Mouse (Mus musculus): Measurements from ENCODE around the gene 3110082I17Rik.

GRCm38 (mm10) chr5:139364911-139365571, 95.3 kb downstream of the 3110082I17Rik start:
- TF ChIP-seq POLR2A (IDR thresholded peaks at IDR 0.05; ENCODE audit: borderline replicate concordance, insufficient read depth, low read length): no peak
- TF ChIP-seq CTCF (IDR thresholded peaks at IDR 0.05; ENCODE audit: borderline replicate concordance, insufficient read depth, low read depth, low read length): no peak
